Mouse (Mus musculus): Measurements from ENCODE around the gene Rgs7. TPM values are rescaled to one million over a fixed set of nuclear protein-coding genes. Genes with fewer than 3 reads are reported as not detected.

Gene Rgs7
- polyA plus RNA-seq, 1 experiment from 2014 or later: 0.91 TPM

- H3K4me2 ChIP-seq (replicated peaks): no peak overlapping the region
- no peak overlapping the region for H3K4me3 ChIP-seq (replicated peaks)
- H3K9ac ChIP-seq: no peak overlapping the region
- WGBS: 79% methylated on average over 1 of the region's 1 CpGs
- no peaks in the 10 kb centered on the region for H3K9me3 ChIP-seq (replicated peaks)
- H3K36me3 ChIP-seq: no peaks in the 10 kb centered on the region
- no peak overlapping the region for H3K27ac ChIP-seq (replicated peaks)
- H3K27me3 ChIP-seq: no peaks in the 10 kb centered on the region
- H3K4me1 ChIP-seq: no peaks in the 10 kb centered on the region
- ATAC-seq (ENCODE audit: insufficient number of reproducible peaks, low FRiP score, low TSS enrichment, low read depth): no peak
Observed at GRCm38 (mm10) chr1:175155469-175155868, 336.8 kb downstream of the Rgs7 start.

- no peaks in the 10 kb centered on the region for H3K36me3 ChIP-seq
- no peak overlapping the region for H3K27ac ChIP-seq (replicated peaks)
- H3K9me3 ChIP-seq (replicated peaks): no peaks in the 10 kb centered on the region
- H3K9ac ChIP-seq: no peak overlapping the region
- no peak overlapping the region for H3K4me2 ChIP-seq (replicated peaks)
- no peak overlapping the region for H3K4me3 ChIP-seq (replicated peaks)
- ATAC-seq (ENCODE audit: insufficient number of reproducible peaks, low FRiP score, low TSS enrichment, low read depth): no peak
- no peaks in the 10 kb centered on the region for H3K4me1 ChIP-seq
- 77% methylated on average over 4 of the region's 4 CpGs for WGBS
- H3K27me3 ChIP-seq: no peaks in the 10 kb centered on the region
Observed at GRCm38 (mm10) chr1:175143051-175143450, 349.2 kb downstream of the Rgs7 start.

GRCm38 (mm10) chr1:175128525-175128924 is 363.8 kb downstream of the Rgs7 start:
- H3K9me3 ChIP-seq (replicated peaks): no peaks in the 10 kb centered on the region
- H3K27me3 ChIP-seq: no peaks in the 10 kb centered on the region
- WGBS: 39% methylated on average over 2 of the region's 2 CpGs
- no peak overlapping the region for H3K4me2 ChIP-seq (replicated peaks)
- H3K27ac ChIP-seq (replicated peaks): no peak overlapping the region
- no peaks in the 10 kb centered on the region for H3K36me3 ChIP-seq
- H3K4me3 ChIP-seq (replicated peaks): no peak overlapping the region
- no peak for ATAC-seq (ENCODE audit: insufficient number of reproducible peaks, low FRiP score, low TSS enrichment, low read depth)
- H3K9ac ChIP-seq: no peak overlapping the region
- H3K4me1 ChIP-seq: no peaks in the 10 kb centered on the region

GRCm38 (mm10) chr1:175124416-175124815 is 367.9 kb downstream of the Rgs7 start:
- Histone ChIP-seq H3K9me3 (replicated peaks) (no peaks in the 10 kb centered on the region), H3K4me1 (no peaks in the 10 kb centered on the region), H3K4me3 (replicated peaks) (no peak overlapping the region), H3K36me3 (no peaks in the 10 kb centered on the region), H3K27me3 (no peaks in the 10 kb centered on the region), H3K4me2 (replicated peaks) (no peak overlapping the region), H3K9ac (no peak overlapping the region), H3K27ac (replicated peaks) (no peak overlapping the region)
- WGBS: 85% methylated on average over 3 of the region's 3 CpGs
- ATAC-seq (ENCODE audit: insufficient number of reproducible peaks, low FRiP score, low TSS enrichment, low read depth): no peak

GRCm38 (mm10) chr1:175118904-175119555 is 373.3 kb downstream of the Rgs7 start:
- no peak overlapping the region for H3K4me2 ChIP-seq (replicated peaks)
- H3K36me3 ChIP-seq: no peaks in the 10 kb centered on the region
- H3K27me3 ChIP-seq: no peaks in the 10 kb centered on the region
- H3K9me3 ChIP-seq (replicated peaks): no peaks in the 10 kb centered on the region
- H3K27ac ChIP-seq (replicated peaks): no peak overlapping the region
- no peak overlapping the region for H3K4me3 ChIP-seq (replicated peaks)
- no peak overlapping the region for H3K9ac ChIP-seq
- 76% methylated on average over 4 of the region's 4 CpGs for WGBS
- no peaks in the 10 kb centered on the region for H3K4me1 ChIP-seq
- ATAC-seq (ENCODE audit: insufficient number of reproducible peaks, low FRiP score, low TSS enrichment, low read depth): no peak

GRCm38 (mm10) chr1:175108270-175108860 is 383.9 kb downstream of the Rgs7 start:
- no peak for ATAC-seq (ENCODE audit: insufficient number of reproducible peaks, low FRiP score, low TSS enrichment, low read depth)
- H3K36me3 ChIP-seq: no peaks in the 10 kb centered on the region
- WGBS: 90% methylated on average over 1 of the region's 1 CpGs

GRCm38 (mm10) chr1:175106315-175106714 is 386.0 kb downstream of the Rgs7 start:
- Histone ChIP-seq H3K9me3 (replicated peaks) (no peaks in the 10 kb centered on the region), H3K27ac (replicated peaks) (no peak overlapping the region), H3K9ac (no peak overlapping the region), H3K36me3 (no peaks in the 10 kb centered on the region), H3K4me2 (replicated peaks) (no peak overlapping the region), H3K4me1 (no peaks in the 10 kb centered on the region), H3K27me3 (no peaks in the 10 kb centered on the region), H3K4me3 (replicated peaks) (no peak overlapping the region)
- WGBS: 30% methylated on average over 1 of the region's 1 CpGs
- no peak for ATAC-seq (ENCODE audit: insufficient number of reproducible peaks, low FRiP score, low TSS enrichment, low read depth)

More at GRCm38 (mm10) chr1:175108270-175108860, 383.9 kb downstream of the Rgs7 start:
- no peaks in the 10 kb centered on the region for H3K9me3 ChIP-seq (replicated peaks)
- no peak overlapping the region for H3K27ac ChIP-seq (replicated peaks)
- H3K27me3 ChIP-seq: no peaks in the 10 kb centered on the region
- H3K9ac ChIP-seq: no peak overlapping the region
- no peak overlapping the region for H3K4me2 ChIP-seq (replicated peaks)
- no peak overlapping the region for H3K4me3 ChIP-seq (replicated peaks)
- H3K4me1 ChIP-seq: no peaks in the 10 kb centered on the region

- Histone ChIP-seq H3K4me1 (no peaks in the 10 kb centered on the region), H3K27ac (replicated peaks) (no peak overlapping the region), H3K9ac (no peak overlapping the region), H3K27me3 (no peaks in the 10 kb centered on the region), H3K9me3 (replicated peaks) (no peaks in the 10 kb centered on the region), H3K4me3 (replicated peaks) (no peak overlapping the region), H3K4me2 (replicated peaks) (no peak overlapping the region), H3K36me3 (no peaks in the 10 kb centered on the region)
- ATAC-seq (ENCODE audit: insufficient number of reproducible peaks, low FRiP score, low TSS enrichment, low read depth): no peak
- 79% methylated on average over 5 of the region's 5 CpGs for WGBS
Observed at GRCm38 (mm10) chr1:175105426-175105825, 386.9 kb downstream of the Rgs7 start.

- Histone ChIP-seq H3K9ac (no peak overlapping the region), H3K9me3 (replicated peaks) (no peaks in the 10 kb centered on the region), H3K27me3 (no peaks in the 10 kb centered on the region), H3K36me3 (no peaks in the 10 kb centered on the region), H3K4me3 (replicated peaks) (no peak overlapping the region), H3K27ac (replicated peaks) (no peak overlapping the region), H3K4me1 (no peaks in the 10 kb centered on the region), H3K4me2 (replicated peaks) (no peak overlapping the region)
- 56% methylated on average over 3 of the region's 3 CpGs for WGBS
- no peak for ATAC-seq (ENCODE audit: insufficient number of reproducible peaks, low FRiP score, low TSS enrichment, low read depth)
Observed at GRCm38 (mm10) chr1:175097014-175097413, 395.3 kb downstream of the Rgs7 start.

- H3K9ac ChIP-seq: no peak overlapping the region
- H3K27me3 ChIP-seq: no peaks in the 10 kb centered on the region
- H3K36me3 ChIP-seq: no peaks in the 10 kb centered on the region
- H3K4me2 ChIP-seq (replicated peaks): no peak overlapping the region
- no peaks in the 10 kb centered on the region for H3K9me3 ChIP-seq (replicated peaks)
- no peaks in the 10 kb centered on the region for H3K4me1 ChIP-seq
- 77% methylated on average over 1 of the region's 1 CpGs for WGBS
- no peak overlapping the region for H3K4me3 ChIP-seq (replicated peaks)
- H3K27ac ChIP-seq (replicated peaks): no peak overlapping the region
- no peak for ATAC-seq (ENCODE audit: insufficient number of reproducible peaks, low FRiP score, low TSS enrichment, low read depth)
Observed at GRCm38 (mm10) chr1:175082104-175082503, 410.2 kb downstream of the Rgs7 start.

- Histone ChIP-seq H3K9ac (no peak overlapping the region), H3K4me3 (replicated peaks) (no peak overlapping the region), H3K4me1 (no peaks in the 10 kb centered on the region), H3K27me3 (no peaks in the 10 kb centered on the region), H3K4me2 (replicated peaks) (no peak overlapping the region), H3K27ac (replicated peaks) (no peak overlapping the region), H3K9me3 (replicated peaks) (no peaks in the 10 kb centered on the region), H3K36me3 (no peaks in the 10 kb centered on the region)
- no peak for ATAC-seq (ENCODE audit: insufficient number of reproducible peaks, low FRiP score, low TSS enrichment, low read depth)
- WGBS: 39% methylated on average over 4 of the region's 4 CpGs
Observed at GRCm38 (mm10) chr1:175079819-175080608, 412.3 kb downstream of the Rgs7 start.
